Mouse (Mus musculus): Measurements from ENCODE around the gene AC161166.1.
"Not testable (repeated sequence)": the region's sequence is repeated elsewhere in the genome, so short reads cannot be mapped to it uniquely, and the experiment has no call there.

The AC161166.1 gene

GRCm38 (mm10) chr7:24485481-24485880 lies 26.8 kb downstream of the AC161166.1 start:
- no peak for DNase-seq (ENCODE audit: low spot score)

- not testable (repeated sequence) for DNase-seq (ENCODE audit: low spot score)
These were observed 29.0 kb downstream of the AC161166.1 start for GRCm38 (mm10) chr7:24483291-24483690.

GRCm38 (mm10) chr7:24482208-24483020 lies 29.8 kb downstream of the AC161166.1 start:
- DNase-seq (ENCODE audit: low spot score), result no peak

GRCm38 (mm10) chr7:24481474-24482207 lies 30.6 kb downstream of the AC161166.1 start, which contains the start of gene Cadm4:
TSS of gene Cadm4 (plus strand) at chr7:24482023.
- DNase-seq (ENCODE audit: low spot score), result peak; percentile 83

GRCm38 (mm10) chr7:24480986-24481473 lies 31.2 kb downstream of the AC161166.1 start:
- DNase-seq (ENCODE audit: low spot score), result no peak

- DNase-seq (ENCODE audit: low spot score), result no peak
These were observed 31.9 kb downstream of the AC161166.1 start for GRCm38 (mm10) chr7:24480121-24480941.

GRCm38 (mm10) chr7:24479685-24480084 lies 32.6 kb downstream of the AC161166.1 start:
- DNase-seq (ENCODE audit: low spot score), result no peak

GRCm38 (mm10) chr7:24478911-24479310 lies 33.3 kb downstream of the AC161166.1 start:
- no peak for DNase-seq (ENCODE audit: low spot score)

- no peak for DNase-seq (ENCODE audit: low spot score)
These were observed 35.4 kb downstream of the AC161166.1 start for GRCm38 (mm10) chr7:24476856-24477255.

GRCm38 (mm10) chr7:24476338-24476737 lies 35.9 kb downstream of the AC161166.1 start:
- no peak for DNase-seq (ENCODE audit: low spot score)

- no peak for DNase-seq (ENCODE audit: low spot score)
These were observed 37.3 kb downstream of the AC161166.1 start for GRCm38 (mm10) chr7:24474811-24475506.

- peak; percentile 55 for DNase-seq (ENCODE audit: low spot score)
These were observed 38.2 kb downstream of the AC161166.1 start for GRCm38 (mm10) chr7:24473913-24474529.

- DNase-seq (ENCODE audit: low spot score), result peak; percentile 27
These were observed 39.3 kb downstream of the AC161166.1 start for GRCm38 (mm10) chr7:24472937-24473336.

GRCm38 (mm10) chr7:24472442-24472841 lies 39.8 kb downstream of the AC161166.1 start:
- no peak for DNase-seq (ENCODE audit: low spot score)

GRCm38 (mm10) chr7:24470356-24470755 lies 41.9 kb downstream of the AC161166.1 start:
- peak; percentile 25 for DNase-seq (ENCODE audit: low spot score)

- no peak for DNase-seq (ENCODE audit: low spot score)
These were observed 43.1 kb downstream of the AC161166.1 start for GRCm38 (mm10) chr7:24469126-24469525.

- DNase-seq (ENCODE audit: low spot score), result no peak
These were observed 44.4 kb downstream of the AC161166.1 start for GRCm38 (mm10) chr7:24467886-24468285.

GRCm38 (mm10) chr7:24466835-24467234 lies 45.4 kb downstream of the AC161166.1 start:
- no peak for DNase-seq (ENCODE audit: low spot score)

- DNase-seq (ENCODE audit: low spot score), result peak; percentile 71
These were observed 49.6 kb downstream of the AC161166.1 start, which contains the start of gene Plaur for GRCm38 (mm10) chr7:24462388-24463319. TSS of gene Plaur (plus strand) at chr7:24462484.
